Mouse (Mus musculus) telencephalon, adult 2 months (tissue): ENCODE results near the gene Snph.
A peak's percentile ranks its signal among the peaks of the same experiment; 100 is the strongest.

Experiments
- DNase-seq: peaks from one replicate; pipeline ENCODE4 v3.0.0-alpha.2; 2011; ENCODE audit warnings: low read depth, low spot score

Gene Snph

DNA sequence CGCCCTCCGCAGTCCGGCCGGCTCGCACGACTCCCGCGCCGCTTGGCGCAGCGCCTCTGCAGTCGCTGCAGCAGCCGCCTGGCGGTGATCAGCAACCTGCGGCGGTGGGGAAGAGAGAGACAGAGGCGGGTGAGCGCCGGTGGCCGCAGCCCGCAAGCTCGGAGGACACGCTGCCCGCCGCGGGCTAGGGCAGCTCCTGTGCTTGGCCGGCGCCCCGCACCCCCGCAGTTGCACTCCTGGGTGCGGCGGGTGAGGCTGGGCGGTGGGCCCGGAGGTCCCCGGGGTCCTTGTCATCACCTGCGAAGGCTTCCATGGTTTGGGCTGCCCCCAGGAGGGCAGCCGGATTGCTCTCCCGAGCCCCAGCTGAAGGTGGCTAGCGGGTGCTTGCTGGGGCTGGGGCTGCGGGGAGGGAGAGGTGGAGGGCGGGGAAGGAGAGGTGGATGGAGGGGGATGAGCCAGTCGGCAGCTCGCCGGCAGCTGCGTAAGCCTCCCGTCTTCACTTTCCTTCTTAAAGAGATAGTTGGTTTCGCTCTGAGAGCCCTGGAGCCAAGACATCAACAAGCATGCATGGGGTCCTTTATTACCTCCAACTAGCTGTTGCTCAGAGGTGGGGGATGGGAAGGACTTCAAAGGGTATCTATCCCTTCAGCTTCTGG lies at the start of gene Snph:
Snph (minus strand) TSS at position 435 of the 656 bp plus-strand sequence.
- peak; percentile 88 for DNase-seq

DNA sequence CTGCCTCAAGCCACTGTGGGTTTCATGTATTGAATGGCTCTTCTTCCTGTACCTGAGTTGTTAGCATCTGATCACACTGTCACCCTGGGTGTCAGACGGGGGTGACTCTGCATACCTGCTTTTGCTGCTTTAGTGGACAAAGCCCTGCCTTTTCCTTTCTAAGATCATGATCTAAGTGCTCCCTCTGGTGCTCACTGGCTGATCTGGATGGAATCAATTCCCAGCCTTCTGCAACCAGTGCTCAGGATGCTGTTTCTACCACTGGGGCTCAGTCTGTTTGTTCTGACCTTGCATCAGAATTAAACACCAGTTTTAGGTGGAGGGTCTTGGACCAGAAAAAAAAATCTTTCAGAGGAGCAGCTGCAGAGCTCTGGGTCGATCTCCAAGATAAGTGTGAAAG lies 43.8 kb upstream of the Snph start:
- DNase-seq = no peak

DNA sequence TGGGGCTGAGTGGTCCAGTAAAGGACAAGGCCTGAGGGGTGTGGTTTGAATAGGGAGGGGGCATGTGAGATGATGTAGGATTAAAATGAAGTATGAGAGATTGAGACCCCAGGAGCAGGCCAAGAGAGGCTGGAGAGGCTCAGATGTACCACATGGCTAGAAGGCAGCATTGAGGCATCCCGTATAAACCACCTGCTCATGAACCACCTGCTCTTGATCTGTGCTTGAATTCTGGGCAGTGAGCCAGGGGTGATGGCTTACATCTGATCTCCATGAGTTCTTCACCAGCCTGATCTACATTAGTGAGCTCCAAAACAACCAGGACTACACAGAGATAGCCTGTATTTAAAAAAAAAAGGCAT lies 38.6 kb upstream of the Snph start:
- DNase-seq = no peak

DNA sequence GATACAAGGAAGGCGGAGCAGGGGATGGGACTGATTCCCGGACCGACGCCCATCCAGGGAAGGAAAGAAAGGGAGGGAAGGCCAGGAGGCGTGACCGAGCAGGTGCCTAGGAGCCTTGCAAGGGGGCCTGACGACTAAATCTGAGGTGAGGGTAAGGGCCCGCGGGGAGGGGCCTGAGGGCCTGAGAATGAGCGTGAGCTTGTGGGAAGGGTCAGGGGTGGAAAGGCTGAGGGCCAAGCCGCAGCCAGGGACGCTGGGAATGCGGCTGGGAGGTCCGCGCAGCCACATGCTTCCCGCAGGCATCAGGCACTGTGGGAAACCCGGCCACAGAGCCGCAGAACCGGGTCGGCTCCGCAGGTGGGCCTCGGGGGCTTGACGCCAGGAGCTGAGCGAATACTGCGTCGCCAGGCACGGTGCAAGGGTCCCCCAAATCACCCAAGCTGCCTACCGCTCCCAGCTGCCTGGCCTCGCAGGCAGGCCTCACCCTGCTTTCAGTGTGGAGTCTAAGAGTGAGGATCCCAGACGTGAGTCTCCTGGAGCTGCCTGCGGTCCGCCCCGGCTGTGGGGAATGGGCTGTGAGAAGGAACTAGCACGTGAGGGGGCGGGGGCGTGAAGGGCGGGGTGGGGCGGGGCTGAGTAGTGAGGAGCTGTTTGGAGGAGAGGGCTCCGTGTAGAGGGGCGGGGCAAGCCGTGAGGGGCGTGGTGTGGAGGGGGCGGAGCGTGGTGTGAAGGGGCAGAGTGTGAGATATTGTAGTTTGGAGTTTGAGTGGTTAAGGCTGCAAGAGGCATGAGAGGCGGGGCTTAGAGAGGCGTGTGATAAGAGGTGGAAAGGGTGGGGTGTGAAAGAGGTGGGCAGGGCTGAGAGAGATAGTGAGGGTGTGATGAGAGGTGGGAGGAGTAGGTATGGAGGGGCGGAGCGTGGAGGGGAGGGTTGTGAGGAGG lies 37.9 kb upstream of the Snph start:
- DNase-seq = no peak

DNA sequence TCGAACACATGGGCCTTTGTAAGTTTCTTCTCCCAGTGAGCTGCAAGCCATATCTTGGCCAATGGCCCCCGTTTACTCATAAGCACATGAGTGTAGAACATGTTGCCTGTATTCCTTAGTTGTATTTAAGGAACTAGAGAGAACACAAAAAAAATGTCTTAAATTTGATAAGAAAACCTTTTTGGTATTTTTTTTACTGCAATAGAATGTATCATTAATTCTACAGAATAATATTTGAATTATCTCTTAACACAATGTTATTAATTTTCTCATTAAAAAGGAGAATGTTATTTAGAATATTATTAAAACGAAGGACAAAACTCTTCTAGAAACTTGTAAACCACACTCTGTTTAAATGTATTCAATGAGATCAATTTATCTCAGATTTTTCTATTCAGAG lies 36.0 kb upstream of the Snph start, which contains the start of gene Rad21l:
Rad21l (minus strand) TSS at position 101 of the 400 bp plus-strand sequence.
- no peak for DNase-seq

DNA sequence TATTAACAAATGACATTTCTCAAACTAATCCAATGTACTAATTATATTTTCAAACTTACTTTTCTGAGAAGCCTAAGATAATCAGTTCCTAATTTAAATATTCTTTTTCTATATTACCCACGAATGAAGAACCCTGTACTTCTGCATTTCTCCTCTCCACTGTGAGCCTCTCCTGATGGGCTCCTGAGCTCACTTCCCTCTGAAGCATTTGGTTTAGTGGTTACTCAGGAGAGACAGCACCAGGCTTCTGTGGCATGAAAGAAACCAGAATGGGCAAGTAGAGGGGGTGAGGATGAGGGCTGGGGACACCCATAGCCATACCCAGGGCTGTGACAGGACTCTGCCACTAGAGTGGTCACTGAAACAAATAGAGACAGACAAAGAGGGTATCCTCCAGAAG lies 19.7 kb upstream of the Snph start:
- DNase-seq = no peak

DNA sequence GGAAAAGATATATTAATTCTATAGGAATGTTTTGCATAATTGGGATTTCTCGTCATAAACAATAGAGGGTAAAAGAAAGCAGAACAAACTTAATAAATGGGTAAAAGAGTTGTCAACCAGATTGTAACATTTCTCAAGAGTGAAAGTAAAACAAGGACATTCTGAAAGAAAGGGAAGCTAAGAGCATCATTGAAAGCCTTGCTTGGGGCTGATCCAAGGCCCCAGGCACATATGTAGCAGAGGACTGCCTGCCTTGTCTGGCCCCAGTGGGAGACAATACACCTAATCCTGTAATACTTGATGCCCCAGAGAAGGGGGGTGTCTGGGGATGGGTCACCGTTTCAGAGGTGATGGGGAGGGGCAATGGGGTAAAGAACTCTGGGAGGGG lies 3.6 kb upstream of the Snph start:
- no peak for DNase-seq

DNA sequence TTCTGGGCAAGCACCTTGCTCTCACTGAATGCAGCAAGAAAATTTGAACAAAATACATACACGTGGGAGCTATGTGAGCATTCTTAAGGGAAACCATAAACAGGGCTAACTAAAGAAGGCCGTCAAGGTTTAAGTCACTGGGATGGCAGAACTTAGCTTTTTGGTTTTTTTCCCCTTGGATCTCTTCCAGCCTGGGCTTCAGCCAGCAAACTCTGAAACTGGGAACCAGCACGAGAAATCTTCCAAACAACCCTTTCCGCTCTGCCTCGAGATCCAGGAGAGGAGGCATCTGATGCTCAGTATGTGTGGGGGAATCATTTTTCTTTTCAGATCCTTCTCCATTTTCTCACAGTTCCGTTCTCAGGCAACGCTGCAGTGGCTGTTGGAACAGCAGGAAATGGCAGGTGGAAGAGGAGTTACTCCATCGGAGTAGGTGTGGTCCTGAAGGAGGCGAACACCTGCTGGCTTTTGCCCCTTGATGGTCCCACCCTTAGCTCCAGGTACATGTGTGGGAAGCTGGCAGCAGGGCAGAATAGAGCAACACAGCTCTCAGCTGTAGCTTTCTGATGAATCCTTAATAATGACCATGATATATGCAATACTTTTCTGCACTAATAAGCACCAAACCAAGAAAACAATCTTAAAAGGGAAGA lies 3.1 kb upstream of the Snph start:
- DNase-seq = no peak

DNA sequence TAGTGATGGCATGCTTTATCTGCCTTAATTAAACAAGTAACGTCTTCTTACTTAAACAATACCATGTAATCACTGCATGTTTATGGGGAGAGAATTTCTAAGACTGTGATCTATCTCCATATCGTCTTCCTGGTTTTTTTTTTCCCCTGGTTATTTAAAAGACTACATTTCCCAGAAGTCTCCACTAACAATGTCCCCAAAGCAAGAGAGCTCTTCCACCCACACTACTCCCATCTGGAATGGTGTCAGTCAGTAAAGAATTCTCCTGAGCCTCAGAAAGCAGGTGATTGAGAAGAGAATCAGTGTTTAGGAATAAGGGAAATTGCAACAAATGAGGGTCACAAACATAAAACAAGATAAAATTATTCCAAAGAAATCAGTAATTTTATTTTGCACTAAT lies 2.5 kb upstream of the Snph start:
- DNase-seq = peak; percentile 78

DNA sequence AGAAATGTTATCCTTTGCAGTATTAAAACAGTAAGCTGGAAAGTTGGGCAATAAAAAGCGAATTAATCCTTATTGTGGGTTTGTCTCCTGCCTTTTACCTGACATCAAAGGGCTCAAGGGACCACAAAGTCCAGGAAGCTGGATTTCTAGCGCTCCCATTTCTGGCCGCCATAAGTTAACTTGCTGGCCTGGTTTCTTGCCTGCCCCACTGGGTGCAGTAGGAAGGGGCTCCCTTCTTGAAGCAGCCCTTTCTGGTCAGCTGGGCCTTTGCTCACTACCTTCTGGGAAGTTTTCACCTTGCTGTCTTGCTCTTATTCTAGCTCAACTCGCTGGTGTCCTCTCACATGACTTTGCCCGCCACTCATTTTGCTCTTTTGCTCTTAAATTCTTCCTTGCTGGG lies 589 bp upstream of the Snph start:
- DNase-seq = no peak

DNA sequence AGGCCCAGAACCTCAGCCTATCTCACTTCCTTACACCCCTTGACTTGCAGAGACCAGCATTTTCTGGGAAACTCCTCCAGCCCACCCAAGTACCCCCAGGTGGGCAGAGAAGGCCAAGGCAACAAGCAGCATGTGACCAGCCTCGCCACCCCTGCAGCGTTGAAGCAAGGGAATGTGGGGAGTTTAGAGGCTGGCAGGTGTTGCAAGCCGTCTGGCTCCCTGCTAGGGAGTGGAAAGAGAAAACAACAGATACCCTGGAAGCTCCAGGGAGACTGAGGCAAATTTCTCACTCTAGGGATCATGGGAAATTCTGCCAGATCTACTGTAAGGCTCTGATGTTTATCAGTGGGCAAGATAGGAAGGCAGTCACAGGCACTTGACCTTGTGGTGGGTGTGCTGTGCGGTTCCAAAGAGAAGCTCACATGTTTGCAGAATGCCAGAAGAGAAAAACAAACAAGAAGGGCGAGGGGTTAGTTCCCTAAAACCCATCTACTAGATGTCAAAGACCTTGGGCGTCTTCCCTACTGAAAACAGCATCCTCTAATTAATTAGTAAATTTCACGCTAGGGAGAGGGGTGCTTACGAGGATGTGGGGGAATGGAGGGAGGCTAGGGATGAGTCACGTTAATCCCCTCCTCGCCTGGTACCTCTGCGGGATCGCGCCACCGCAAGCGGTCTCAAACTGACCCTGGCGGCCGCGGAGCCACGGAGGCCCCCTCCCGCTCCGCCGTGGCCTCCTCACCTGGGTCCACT lies 811 bp downstream of the Snph start:
- no peak for DNase-seq

DNA sequence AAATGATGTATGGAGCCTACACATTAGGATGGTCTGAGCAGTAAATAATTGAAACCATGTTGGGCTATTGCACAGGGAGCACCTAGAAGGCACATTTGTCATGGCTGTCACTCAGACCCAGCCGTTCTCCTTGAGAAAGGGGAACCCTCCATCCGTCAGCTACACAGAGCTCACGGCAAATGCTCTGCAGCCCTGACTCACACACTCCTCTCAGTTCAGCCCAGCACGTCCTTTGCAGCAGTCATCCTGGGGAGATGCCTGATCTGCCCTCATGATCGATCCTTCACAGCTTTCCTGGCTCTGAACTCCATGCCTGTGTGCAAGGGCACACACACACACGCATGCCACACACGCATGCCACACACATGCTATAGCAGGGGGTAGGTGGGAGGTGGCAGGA lies 3.1 kb downstream of the Snph start:
- DNase-seq = no peak

DNA sequence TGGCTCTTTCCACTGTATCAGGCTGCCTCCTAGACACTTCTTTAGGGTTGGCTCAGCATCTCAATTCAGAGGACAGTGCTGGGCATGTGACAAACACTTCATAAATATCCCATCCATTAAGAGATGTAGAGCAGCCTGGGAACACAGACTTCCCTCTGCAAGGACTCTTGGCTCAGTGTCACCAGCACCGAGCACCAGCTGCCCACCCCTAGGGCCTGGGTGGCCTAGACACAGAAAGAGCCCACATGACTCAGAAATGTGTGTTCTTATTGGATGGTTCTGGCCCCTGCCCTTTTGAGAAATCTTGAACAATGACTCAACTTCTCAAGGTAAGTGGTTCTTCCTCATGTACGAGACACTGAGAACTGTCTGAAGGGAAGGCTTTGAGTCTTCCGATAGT lies 4.4 kb downstream of the Snph start:
- no peak for DNase-seq

DNA sequence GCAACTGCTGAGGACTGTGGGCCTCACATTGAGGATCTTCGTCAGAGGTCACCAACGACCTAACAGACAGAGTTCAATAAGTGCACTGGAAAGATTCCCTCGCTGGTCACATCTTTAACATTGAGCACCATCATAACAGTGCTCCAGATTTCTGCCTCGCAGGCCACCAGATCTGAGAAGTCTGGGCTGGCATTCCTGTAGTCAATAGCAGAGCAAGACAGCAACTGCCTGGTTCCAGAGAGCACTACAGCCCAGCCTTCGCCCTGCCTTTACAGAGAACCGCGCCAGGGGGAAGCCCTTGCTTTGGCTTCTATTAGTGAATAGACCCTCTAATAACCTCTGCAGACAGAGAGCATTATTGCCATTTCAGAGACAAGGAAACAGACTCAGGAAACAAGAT lies 6.1 kb downstream of the Snph start:
- DNase-seq = no peak

DNA sequence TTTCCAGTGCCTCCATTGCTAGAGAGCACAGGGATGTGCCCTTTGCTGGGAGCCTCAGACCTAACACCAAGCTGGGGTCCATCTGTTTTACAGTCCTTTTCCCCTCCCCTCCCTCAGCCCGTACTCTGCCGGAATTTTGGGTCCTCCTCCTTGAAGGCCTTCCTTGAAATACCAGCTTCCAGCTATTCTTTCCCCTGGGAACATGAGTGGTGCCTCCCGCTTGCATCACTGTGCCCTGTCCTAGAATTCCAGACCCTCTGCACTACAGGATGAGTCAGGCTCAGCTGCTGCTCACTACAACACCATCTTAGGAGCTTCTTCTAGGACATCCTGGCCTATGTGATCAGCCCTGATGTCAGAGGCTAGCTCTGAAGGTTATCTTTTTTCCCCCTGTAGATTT lies 8.6 kb downstream of the Snph start:
- DNase-seq = no peak

DNA sequence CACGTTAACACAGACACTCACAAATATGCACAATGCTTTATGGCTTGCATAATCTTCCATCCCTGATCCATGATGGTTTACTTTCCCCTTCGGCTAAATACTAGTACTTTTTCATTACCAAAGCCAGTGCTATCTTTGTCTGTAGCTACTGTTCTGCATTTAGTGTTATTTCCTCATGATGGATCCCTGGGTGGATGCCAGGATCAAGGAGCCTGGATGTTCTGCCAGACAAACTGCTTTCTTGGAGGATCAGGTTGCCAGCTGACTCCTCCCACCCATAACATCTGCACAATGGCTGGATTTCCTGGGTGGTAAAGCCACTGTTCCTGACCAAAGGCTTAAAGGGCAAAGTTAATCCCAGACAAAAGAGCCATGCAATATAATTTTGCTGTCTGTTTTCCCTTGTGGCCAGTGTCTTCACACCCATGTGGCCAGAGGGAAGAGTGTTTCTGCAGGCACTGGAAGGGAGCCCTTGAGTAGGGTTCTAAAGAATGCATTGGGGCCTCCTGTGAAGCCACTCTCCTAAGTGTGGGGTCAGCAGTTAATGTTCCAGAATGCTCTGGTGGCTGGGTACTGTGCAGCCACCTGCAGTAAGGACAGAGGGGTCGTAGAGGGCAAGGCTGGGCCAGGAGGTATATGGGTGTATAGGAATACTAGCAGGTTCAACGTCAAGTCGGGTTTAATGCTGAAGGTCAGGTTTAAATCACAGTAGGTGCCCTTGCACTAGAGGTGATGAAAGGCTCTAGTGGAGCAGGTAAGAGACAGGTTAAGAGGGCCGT lies 15.7 kb downstream of the Snph start:
- DNase-seq = peak; percentile 70

DNA sequence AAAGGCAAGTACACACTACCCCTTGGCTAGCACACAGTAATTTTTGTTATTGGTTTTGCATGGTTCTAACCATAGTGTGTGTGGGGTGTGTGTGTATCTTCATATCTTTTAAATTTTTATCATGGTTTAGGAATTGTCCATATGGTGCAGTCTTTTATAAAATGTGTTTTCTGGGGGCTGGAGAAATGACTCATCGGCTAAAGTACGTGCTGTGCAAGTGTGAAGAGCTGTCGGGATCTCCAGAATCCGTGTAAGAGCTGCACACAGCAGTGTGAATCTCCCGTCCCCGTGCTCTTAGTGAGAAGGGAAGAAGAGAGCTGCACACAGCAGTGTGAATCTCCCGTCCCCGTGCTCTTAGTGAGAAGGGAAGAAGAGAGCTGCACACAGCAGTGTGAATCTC lies 16.6 kb downstream of the Snph start:
- DNase-seq = peak; percentile 93

DNA sequence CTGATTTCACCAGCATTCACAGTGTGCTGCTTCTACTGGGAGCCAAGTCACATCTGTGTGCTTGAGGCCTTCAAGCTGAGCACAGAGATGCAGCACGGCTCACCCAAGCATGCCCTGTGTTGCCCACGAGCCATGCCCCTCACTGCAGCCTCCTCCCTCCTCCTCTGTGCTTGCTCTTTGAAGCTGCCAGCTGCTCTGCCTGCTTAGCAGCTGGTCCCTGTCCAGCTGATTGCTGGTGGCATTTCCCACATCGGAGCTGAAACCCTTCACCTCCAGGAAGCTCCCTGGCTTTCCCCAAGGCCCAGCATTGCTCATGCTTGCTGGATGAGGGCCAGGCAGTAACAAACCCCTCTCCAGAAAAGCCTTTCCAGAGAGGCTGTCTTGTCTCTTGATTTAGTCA lies 22.4 kb downstream of the Snph start:
- DNase-seq = no peak

DNA sequence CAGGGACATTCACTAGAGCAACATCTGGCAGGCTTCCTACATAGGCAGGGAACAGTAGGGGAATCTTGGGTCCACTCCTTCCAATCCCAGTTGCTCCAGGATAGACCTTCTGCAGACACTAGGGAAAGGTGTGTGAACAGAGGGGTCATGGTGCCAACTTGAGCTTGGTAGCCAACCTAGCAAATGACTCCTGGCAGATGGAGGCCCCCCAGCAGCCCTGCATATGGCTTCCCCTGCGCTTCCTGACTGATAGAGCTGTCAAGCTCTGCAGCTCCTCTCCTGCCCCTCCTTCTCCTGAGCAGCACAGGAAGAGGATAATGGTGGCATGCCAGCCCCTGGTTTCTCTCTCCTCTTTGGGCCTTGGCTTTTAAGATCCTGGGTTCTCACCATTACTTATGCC lies 24.0 kb downstream of the Snph start:
- DNase-seq = no peak

DNA sequence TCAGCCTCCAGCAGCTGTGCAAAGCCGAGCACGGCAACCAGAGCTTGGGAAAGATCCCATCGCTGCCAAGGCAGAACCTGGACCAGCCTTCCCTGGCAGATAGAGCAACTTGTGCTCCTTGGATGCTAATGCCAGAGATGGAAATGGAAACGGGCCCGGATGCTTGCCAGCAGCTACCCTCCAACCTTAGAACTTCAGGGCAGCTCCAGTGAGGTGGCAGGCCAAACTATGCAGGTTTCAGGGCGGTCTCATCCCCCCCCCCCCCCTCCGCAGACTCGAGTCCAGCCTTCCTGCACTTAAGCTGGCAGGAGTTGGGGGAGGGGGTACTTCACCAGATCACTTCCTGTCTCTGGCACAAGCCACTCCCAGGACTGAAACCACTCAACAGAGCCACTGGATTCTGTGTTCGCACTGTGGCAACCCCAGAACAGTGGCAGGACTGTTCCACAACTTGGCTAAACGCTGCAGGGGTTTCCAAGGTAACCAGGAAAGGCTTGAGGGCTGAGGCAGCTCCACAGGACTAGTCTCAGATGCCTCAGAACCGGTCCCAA lies 26.9 kb downstream of the Snph start:
- peak; percentile 87 for DNase-seq

DNA sequence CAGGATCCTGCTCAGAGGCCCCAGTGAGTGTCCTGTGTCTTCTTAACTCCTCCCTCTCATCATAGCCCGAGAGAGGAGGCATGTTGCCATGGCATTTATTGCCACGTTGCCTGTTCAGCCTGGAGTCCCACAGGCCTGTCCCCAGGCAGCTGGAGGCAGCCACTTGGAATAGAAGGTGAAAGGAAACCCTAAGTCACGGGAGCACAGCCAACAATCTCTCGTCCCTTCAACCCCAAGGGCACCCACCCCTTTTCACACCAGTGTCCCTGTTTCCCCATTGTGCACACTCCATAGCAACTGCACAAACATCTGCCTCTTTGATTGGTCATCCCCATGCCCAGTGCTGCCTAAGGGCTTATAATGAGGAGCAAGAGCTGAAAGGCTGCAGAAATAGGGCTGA lies 28.8 kb downstream of the Snph start:
- no peak for DNase-seq
